20 mouse cellular contexts compared by ENCODE assay signal in the genomic region with DNA sequence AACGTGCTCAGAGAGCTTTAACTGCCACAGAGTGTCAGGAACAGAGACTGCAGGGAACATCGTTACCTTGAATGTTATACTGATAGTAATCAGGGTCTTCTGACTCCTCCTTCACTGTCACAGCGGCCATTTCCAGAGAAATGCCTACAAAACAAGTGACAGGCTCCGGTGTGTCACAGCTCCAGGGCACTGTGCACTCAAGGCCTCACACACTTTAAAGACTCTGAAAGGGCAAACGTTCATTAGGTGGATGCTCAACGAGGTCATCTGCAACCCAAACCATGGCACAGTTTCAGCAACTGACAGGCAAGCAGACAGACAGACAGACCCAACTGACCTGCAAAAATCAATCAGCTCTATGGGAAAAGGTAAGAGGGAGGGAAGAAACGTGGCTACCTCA. TPM values are rescaled to one million over a fixed set of nuclear protein-coding genes. Genes with fewer than 3 reads are reported as not detected.
DNase-seq lines count a peak whose midpoint lies in the region; ATAC-seq and TF ChIP-seq lines count a peak whose summit lies in the region.
"Had no signal": no experiment of that assay in that cellular context is flagged by ENCODE, and none has a peak within 500 bp of the region (broad histone marks: within the 10 kb centered on the region; RNA-seq: fewer than 3 reads in every experiment).

No protein-coding gene starts in this region.

- H3K36me3 ChIP-seq in liver, adult 2 months (ENCODE audit: control insufficient read depth, insufficient read depth, low read length): peaks cover 41% of the 10 kb centered on the region

- no peak overlapping the region for H3K9ac ChIP-seq in liver, adult 2 months (ENCODE audit: low read depth, low read length)
- H3K9ac ChIP-seq: embryonic facial prominence, embryonic 12.5 days; forebrain, embryonic 13.5 days had no signal

- peaks cover 4% of the 10 kb centered on the region; the same call in 1 of the 2 replicates for H3K4me1 ChIP-seq in liver, adult 2 months (ENCODE audit: control insufficient read depth, insufficient read depth, low read length)
- H3K4me1 ChIP-seq: embryonic facial prominence, embryonic 10.5 days; embryonic facial prominence, embryonic 12.5 days; forebrain, embryonic 13.5 days had no signal

- TF ChIP-seq POLR2A in liver, adult 2 months (IDR thresholded peaks at IDR 0.05; ENCODE audit: extremely low read depth, insufficient read depth, low read length): no peak

- 52% methylated on average over 7 of the region's 7 CpGs for WGBS in liver, adult 2 months

- no peak for ATAC-seq in CD4-positive, CD25-positive, alpha-beta regulatory T cell, adult 4 months
- ATAC-seq: activated CD4-positive, CD25-positive, alpha-beta regulatory T cell, adult 4 months; forebrain, embryonic 13.5 days; forebrain, embryonic 16.5 days; Patski had no signal

- H3K27ac ChIP-seq in liver, adult 2 months (replicated peaks; ENCODE audit: insufficient read depth, low read depth, low read length): no peak overlapping the region
- H3K27ac ChIP-seq: embryonic facial prominence, embryonic 10.5 days; embryonic facial prominence, embryonic 12.5 days; forebrain, embryonic 13.5 days had no signal

- H3K27me3 ChIP-seq in liver, adult 2 months (ENCODE audit: control insufficient read depth, insufficient read depth, low read length): no peaks in the 10 kb centered on the region
- H3K27me3 ChIP-seq: embryonic facial prominence, embryonic 12.5 days; forebrain, embryonic 13.5 days; Patski had no signal

- no peak for TF ChIP-seq CTCF in liver, adult 2 months (IDR thresholded peaks at IDR 0.05; ENCODE audit: low read depth, low read length)

- no peaks in the 10 kb centered on the region for H3K79me2 ChIP-seq in liver, adult 2 months (ENCODE audit: control insufficient read depth, insufficient read depth, low read length)

- H3K4me3 ChIP-seq in liver, adult 2 months (ENCODE audit: insufficient read depth, low read depth, low read length): no peak overlapping the region
- H3K4me3 ChIP-seq: embryonic facial prominence, embryonic 10.5 days; embryonic facial prominence, embryonic 12.5 days; forebrain, embryonic 13.5 days had no signal

- peak; percentile 62 to 82 for DNase-seq in adrenal gland, adult (ENCODE audit: inconsistent age in 2 of 2, low spot score in 1 of 2)
- no peak for DNase-seq in adrenal gland, postnatal 25 days
- peak; percentile 34 for DNase-seq in liver, adult 2 months (ENCODE audit: extremely low read depth, low read depth, low spot score)
- DNase-seq in liver: no peak
- DNase-seq in adrenal gland, postnatal 10 days: peak; percentile 48
- peak; percentile 35 to 51 for DNase-seq in adrenal gland, postnatal 36 days
- DNase-seq in kidney, adult 18-20 months: no peak
- DNase-seq: B cell, adult 2 months; cerebellum, adult 11-12 months; cerebellum, adult 2 months; cerebellum, adult 9-10 months; cerebellum, postnatal 10 days; cerebellum, postnatal 25 days had no signal

RNA-seq across cellular contexts. Expression of gene Gtf2i, which starts 35.2 kb away (rescaled TPM):
- total RNA-seq in adrenal gland, postnatal 25 days (2021): 236 and 293 TPM in 2 replicates
- total RNA-seq in liver, adult 2 months (2014; rRNA removed): 54.2 and 58.3 TPM in 2 replicates
- polyA plus RNA-seq in liver, adult 2 months (2012; rRNA removed): 31.7 and 37.9 TPM in 2 replicates
- 100 to 1,000 TPM; 228 to 249 TPM for total RNA-seq in adrenal gland, postnatal 10 days (2021)
- 100 to 1,000 TPM; 230 to 239 TPM for total RNA-seq in adrenal gland, postnatal 36 days (2021)
- polyA plus RNA-seq in CD4-positive, CD25-positive, alpha-beta regulatory T cell, adult 4 months (2017; shearing (Covaris generic)): 100 to 1,000 TPM in 1 of 2 experiments, 10 to 100 TPM in 1; 96.3 to 125 TPM

RNA-seq across cellular contexts. Expression of gene Ncf1, which starts 49.9 kb away (rescaled TPM):
- 3.9 TPM in 2 replicates for total RNA-seq in adrenal gland, postnatal 25 days (2021)
- 2.9 and 4.3 TPM in 2 replicates for total RNA-seq in liver, adult 2 months (2014; rRNA removed)
- polyA plus RNA-seq in liver, adult 2 months (2012; rRNA removed): 2.2 and 3.3 TPM in 2 replicates
- 10 to 100 TPM in 1 of 2 experiments, 1 to 10 TPM in 1; 8.4 to 10.2 TPM for total RNA-seq in adrenal gland, postnatal 10 days (2021)
- 1 to 10 TPM; 5.2 to 9.7 TPM for total RNA-seq in adrenal gland, postnatal 36 days (2021)
- polyA plus RNA-seq in CD4-positive, CD25-positive, alpha-beta regulatory T cell, adult 4 months (2017; shearing (Covaris generic)): 10 to 100 TPM in 1 of 2 experiments, 1 to 10 TPM in 1; 8.8 to 15.8 TPM

Comparison
In these comparisons a context has a peak if more than half of its experiments do, and no peak if none do; other contexts are left out.
1. DNase-seq: peak in adrenal gland, adult (2 of 2), liver, adult 2 months (single experiment), adrenal gland, postnatal 10 days (single experiment) and adrenal gland, postnatal 36 days (2 of 2); none in adrenal gland, postnatal 25 days (single experiment), liver (single experiment) and kidney, adult 18-20 months (single experiment).